Mouse (Mus musculus) regulatory T cell (primary cell): ENCODE data around the gene Gm20458.

Experiments used
- in situ Hi-C: fragments of 300-600 bp; cut with MboI, MseI; formaldehyde crosslinking; loops from one replicate; pipeline ENCODE4 v1.15.1; 2025; ENCODE audit warnings: high pct_unique_total_duplicates

Gm20458 gene

DNA sequence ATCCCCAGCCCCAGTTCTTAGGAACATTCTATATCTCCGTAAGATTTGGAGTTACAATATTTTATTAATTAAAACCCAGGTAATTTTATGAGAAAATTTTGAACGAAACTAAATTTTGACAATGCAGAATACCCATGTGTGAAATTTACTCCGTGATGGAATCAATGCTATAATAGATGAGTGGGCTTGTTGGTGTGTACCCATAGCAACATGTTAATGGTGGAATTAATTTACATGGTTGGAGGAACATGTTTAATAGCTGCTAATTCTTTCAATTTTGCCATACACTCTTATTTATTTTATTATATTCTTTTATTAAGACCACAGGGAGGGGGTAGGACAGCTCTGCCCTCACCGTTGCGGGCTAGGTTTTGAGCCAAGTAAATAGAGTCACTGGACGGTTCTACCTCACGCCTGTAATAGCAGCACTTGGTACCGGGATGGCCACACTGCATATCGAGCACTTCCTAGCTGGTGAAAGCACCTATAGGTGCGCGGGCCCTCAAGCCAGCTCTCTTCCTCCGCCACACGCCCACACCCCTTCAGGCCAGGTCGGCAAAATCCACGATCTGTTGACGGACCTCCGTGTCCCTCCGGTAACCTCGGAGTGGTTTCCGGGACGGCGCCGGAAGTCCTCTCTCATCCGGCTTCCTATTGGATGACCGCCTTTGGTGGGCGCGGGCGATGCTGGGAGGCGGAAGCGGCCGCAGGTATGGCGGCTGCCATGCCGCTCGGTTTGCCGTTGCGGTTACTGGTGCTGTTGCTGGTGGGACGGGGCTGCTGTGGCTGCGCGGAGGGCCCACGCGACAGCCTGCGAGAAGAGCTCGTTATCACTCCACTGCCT, 36.3 kb downstream of the Gm20458 start, which contains the start of gene Pigt:
Gene Pigt, plus strand, starts transcription at position 674 of the 844 bp plus-strand sequence.
- in situ Hi-C loops = no loop called here

DNA sequence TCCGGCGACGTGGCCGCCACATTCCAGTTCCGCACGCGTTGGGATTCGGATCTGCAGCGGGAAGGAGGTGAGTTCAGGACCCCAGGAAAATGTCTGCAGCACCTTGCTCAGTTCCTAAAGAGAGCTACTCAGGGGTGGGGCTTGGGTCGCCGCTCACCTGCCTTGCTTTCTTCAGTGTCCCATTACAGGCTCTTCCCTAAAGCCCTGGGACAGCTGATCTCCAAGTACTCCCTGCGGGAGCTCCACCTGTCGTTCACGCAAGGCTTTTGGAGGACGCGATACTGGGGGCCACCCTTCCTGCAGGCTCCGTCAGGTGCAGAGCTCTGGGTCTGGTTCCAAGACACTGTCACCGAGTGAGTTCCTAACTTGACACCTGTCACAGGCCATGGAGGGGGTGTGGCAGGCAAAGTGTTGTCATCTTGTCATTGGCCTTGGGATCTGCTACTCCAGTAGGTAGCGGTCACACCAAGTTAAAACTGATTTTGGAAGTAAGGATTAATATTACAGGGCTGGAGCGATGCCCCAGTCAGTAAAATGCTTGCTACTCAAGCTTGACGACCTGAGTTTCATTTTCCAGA, 37.0 kb downstream of the Gm20458 start:
- in situ Hi-C loops = no loop called here

DNA sequence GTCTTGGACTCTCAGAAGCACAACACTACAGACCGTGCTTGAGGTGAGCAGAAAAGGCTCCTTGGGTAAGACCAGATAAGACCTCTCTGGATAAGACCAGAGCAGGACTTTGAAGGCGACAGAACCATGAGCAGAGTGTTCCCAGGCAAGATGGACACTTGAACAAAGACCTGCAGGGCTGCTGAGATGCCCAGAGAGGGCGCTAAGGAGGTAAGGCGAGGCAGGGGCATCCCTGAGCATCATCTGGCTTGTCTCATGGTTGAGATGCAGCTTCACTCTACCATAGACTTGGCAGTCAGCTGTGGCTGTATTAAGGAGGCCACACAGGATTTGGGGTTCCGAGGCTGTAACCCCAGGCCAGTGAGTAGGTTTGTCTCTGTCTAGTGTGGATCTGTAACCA, 38.5 kb downstream of the Gm20458 start:
- in situ Hi-C loops = no loop called here

DNA sequence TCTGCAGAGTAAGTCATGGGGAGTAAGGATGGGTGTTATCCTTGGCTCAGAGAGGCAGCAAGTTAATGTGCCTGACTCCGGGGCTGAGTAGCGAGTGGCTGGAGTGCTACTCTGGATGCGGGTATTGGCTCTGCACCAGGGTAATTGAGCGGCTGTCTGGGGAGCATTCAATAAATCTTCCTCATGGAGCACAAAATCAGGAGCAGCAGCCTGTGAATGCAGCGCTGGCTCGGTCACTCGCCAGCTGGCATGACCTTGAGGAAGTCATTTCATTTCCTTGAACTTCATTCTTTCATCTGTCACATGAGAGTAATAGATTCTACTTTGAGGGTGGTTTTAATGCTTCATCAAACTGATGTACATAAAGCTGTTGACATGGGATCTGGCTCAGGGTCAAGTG, 39.7 kb downstream of the Gm20458 start:
- in situ Hi-C loops = no loop called here

DNA sequence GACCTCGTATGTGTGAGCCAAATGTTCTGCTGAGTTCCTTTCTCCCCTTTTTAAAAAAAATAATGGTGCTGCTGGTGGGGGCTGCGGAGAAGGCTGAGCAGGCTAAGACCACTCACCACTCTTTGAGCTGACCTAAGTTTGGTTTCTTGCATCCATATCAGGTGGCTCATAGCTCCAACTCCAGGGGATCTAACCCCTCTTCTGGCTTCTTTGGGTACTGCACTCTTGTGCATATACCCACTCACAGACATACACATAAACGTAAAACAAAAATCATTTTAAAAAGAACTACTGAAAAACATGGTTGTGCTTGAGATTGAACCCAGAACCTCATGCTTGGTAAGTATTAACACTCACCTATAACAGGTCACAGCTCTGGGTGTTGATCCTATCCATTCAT, 44.2 kb downstream of the Gm20458 start:
- in situ Hi-C loops = no loop called here

DNA sequence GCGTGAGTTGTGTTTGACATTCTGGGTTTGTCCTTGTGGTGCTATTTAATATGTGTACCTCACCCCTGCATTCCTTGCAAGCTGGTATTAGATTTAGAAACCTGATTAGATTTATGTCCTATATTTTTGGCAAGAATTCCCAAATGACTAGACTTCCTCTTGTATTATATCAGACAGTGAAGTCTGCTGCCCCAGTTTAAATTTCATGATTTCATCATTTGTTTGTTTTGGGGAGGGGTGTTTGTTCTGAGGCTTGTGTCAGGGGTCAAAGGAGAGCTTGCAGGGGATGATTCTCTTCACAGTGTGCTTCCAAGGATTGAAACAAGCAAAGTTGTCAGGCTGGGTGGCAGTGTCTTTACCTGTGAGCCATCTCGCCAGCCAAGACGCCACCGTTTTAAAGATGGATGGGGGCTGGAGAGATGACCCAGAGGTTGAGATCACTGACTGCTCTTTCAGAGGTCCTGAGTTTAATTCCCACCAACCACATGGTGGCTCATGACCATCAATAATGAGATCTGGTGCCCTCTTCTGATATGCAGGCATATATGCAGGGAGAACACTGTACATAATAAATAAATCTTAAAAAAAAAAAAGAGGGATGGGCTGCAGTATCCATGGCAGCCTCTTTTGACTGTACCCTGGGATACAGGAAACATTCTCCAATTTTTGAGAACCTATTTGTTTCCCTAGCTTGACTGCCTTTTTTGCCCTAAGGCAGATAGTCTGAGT, 45.0 kb downstream of the Gm20458 start:
- in situ Hi-C loops = no loop called here

DNA sequence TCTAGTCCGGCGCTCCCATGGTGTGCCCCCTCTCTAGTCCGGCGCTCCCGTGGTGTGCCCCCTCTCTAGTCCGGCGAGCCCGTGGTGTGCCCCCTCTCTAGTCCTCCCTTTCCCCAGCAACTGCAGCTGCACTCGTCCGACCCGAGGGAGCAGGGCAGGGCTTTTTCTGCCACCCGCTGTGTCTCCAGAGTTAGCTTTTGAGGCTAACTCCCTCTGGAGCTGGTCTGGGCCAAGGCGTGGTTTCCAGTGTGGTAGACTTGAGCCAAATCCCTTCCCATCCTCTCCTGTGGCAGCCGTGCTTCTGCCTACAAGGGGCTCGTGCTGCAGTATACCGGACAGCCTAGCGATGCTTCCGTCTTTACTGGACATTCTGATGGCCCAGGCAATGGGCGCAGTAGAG, 47.0 kb downstream of the Gm20458 start:
- in situ Hi-C loops = no loop called here

DNA sequence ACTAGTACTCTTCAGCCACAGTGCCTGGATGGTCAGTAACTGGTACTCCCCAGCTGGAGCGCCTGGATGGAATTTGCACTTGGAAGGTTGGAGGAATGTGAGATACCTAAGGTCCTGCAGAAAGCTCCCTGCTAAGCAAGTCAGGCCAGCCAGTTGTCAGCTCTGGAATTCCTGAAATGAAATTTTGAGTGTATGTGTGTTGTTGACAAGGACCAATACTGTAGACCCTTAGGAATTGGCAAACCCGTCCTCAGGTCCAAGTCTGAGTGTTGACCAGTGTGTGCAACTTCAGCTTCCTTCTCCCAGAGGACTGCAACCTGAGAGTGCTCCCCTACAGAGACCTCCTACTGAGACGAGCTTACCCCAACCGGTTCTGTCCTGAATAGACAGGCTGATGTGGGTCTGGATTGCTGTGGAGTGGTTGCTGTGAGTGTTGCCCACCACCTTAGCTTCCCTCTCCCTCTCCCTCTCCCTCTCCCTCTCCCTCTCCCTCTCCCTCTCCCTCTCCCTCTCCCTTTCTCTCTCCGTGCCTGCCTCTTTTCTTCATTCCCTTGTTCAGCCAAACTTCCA, 49.9 kb downstream of the Gm20458 start:
- in situ Hi-C loops = no loop called here

DNA sequence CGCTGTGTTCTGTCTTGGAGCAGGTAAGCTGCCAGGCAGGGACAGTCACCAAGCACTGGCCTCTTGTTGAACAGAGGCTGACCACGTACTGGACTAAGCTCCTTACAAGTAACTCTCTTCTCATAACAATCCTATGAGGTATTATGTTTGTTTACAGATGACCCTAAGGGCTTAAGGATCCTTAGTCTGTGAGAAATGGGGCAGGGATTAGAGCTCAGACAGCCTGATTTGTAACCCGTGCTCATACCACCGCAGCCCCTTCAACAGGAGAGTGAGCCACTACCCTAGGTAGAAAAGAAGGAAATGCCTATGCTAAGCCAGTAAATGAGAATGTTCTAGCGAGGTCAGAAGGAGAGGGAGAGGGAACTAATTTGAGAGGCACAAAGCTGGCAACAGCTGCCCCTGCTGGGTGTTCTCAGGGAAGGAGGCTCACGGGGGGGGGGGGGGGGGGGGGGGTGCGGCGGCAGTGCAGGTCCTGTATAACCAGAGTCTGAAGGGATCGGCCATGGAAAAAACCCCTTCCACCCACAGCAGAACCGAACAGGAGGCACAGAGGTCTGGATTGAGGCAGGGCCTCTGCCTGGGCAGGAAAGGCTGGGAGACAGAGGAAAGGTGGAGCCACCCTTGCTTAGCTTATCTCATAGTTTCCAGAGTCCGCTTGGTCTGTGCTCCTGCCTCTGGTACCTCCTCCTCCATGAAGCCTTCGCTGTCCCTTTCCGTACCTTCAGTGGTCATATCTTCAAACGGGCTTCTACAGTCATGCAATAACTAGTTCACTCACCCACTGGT, 51.5 kb downstream of the Gm20458 start:
- in situ Hi-C loops = no loop called here

DNA sequence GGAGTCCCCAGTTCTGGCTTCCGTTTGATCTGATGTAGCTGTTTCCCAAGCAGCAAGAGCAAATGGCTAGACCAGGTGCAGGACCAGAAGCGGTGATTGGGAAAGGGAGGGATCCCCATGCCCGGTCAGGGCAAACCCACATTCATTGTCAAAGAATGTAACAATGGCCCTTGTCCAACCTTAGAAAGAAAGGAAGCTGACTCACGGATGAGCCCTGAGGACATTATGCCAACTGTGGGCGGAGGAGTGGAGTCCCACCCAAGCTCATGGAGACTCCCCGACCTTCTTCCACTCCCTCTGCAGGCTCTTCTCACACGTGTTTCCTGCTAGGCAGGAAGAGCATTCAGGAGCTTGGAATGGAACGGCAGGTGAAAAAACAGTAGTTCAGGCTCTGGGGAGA, 52.6 kb downstream of the Gm20458 start:
- in situ Hi-C loops = no loop called here

DNA sequence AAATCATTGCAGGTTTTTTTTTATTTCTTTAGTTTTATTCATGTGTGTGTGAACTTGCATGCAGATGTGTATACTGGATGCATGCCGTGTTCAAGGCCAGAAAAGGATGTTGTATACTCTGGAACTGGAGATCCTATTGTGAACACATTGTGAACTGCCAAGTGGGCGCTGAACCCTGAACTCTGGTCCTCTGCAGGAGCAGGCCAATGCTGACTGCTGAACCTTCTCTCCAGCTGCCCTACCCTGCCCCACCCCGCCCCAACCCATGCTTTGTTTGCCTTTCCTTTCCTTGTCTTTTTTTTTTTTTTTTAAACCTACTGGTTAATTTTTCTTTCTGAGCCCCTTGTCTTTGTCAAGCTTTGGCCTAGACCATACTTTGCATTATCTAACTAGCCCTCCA, 54.1 kb downstream of the Gm20458 start:
- in situ Hi-C loops = no loop called here

DNA sequence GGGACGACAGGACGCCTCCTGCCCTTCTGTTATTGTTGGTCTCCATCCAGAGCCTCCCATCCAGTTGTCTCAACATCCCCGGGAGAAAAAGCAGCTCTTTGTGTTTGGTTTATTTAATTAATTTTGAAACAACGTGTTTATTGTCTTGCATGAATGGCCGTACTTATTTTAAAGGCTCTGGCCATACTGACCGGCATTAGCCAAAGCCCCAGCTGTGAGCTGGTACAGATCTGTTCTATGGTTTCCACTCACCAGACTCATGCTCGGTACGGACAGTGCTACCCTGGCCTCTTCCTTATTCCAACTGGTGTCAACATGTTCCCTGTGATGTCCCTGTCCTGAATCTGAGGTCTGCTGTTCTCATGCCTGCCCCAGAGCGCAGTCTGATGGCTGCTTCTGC, 55.1 kb downstream of the Gm20458 start:
- in situ Hi-C loops = no loop called here

DNA sequence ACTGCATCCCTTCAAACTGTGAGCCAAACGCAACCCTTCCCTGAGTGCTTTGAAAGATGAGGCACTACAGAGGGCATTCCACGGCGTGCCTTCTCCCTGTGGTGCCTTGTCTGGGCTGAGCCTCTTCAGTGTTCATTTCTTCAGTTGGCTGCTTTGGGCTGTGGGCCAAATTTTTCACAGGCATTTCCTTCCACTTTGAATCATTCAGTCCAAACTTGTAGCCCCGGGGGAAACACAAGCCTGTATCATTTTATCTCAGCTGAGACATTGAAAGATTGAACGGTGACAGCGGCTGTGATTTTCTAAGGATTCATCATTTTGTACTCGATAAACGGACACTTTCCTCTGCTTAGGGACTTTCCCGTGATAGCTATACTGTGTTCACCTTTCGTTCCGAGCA, 55.8 kb downstream of the Gm20458 start:
- in situ Hi-C loops = no loop called here

DNA sequence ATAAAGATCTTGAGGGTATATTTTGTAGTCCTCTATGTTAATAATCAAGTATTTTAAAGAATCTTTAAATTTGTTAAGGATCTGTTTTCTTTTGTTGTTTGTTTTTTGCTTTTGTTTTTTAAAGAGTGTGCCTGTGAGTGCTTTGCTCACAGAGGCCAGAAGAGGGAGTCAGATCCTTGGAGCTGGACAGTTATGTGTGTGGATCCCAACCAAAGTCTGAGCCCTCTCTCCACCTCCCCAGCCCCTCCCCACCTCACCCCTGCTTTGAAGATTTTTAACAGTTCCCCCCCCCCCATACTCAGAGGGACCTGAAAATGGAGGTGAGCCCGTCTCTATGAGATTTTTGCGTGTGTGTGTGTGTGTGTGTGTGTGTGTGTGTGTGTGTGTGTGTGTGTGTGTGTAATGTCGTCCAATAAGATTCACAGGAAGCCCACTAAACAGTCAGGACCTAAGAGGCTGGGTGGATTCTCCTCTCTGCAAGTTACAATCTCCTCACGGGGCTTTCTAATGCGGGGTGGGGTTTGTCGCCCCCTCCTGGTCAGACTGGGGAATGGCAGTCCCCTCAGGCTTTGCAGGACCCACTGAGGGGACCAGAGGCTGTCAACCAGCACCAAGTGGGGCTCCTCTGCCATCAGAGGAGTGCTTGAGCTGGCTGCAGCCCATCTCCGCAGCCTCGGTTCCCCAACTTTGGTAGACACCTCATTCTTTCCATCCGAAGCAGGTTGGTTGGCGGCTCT, 56.9 kb downstream of the Gm20458 start:
- in situ Hi-C loops = no loop called here

DNA sequence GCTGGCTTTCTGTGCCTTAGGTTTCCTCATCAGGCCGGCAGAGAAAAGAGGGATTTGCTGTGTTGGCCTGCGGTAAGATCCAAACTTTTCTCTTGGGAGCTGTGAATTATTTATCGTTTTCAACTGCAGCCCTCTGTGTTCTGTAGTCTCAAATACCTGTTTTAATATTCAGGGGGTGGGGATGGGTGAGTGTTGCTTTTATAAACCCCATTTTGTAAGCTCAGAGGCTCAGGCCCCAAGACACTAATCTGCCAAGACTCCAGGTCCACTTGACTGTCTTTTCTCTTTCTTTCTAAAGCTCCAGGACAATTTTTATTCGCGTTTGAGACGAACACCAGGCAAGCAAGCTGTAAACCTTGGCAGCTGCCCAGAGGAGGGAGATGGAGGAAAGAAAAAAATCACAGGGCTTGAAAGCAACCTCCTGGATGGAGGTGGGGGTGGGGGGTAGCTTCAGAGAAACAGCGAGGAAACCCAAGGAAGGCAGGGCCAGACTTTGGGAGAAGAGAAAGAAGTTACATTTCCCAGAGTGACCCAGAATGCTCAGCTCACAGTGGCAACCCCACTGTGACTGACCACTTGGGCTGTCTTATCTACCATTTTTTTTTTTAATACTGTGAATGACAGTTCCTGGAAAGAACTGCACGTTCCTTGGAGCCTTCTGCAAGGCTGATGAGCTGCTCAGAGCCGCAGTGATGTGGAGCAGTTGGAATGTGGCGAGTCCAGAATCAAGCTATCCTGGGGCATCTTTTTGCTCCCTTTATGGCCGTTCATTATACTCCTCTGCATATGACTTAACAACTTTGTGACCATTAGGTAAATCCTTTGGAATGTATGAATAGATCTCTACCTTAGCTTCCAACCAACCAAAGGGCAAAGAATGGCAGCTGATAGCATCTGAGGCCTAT, 57.8 kb downstream of the Gm20458 start:
- in situ Hi-C loops = no loop called here

DNA sequence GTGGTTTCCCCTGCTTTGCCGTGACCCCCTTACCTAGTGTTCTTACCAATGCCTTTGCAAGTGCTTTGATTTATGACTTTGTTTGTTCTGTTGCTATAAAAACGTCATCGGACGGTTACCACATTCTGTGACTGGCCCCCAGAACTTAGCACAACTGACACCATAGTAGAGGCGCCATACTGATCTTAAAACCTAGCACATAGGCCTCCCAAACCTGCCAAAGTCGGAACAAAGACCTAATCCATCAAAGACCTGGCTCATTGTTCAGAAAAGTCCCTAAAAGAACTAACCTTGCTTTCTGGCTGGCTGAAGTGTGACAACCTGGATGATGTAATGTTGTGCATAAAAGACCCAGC, 58.4 kb downstream of the Gm20458 start:
- in situ Hi-C loops = no loop called here

DNA sequence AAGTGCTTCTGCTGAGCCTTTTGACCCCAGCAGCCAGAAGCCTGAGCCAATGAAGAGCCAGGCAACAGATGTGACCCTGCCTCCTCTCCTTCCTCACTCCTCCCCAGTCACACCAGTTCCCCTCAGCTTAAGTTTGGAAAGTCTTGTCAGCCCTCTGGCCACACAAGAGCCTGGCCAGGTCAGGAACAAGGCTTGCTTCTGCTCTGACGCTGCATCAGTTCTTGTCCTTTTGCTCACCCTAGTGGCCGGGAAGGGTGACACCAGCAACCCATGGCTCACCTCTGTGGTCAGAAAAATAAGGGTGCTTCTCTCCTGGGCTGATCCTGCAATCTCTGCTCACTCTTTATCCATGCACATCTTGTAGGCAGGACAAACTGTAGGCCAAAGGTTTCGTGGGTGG, 60.0 kb downstream of the Gm20458 start:
- in situ Hi-C loops = no loop called here

DNA sequence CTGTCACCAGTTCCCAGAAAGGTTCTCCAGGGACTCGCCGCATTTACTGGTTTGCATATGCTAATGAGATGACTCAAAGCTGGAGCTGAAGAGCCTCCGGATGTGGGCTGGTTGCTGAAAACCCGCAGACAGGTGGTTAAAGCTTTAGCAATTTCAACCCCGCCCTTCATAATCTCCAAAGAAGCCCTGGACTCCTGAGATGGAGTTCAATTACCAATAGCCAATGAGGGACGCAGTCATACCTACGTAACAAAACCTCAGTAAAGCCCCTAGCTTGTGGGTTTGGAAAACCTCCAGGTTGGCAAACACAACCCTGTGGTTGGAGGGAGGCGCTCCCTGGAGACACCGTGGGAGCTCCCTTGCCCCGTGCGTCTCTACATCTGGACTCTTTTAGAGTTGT, 61.1 kb downstream of the Gm20458 start:
- in situ Hi-C loops = no loop called here

DNA sequence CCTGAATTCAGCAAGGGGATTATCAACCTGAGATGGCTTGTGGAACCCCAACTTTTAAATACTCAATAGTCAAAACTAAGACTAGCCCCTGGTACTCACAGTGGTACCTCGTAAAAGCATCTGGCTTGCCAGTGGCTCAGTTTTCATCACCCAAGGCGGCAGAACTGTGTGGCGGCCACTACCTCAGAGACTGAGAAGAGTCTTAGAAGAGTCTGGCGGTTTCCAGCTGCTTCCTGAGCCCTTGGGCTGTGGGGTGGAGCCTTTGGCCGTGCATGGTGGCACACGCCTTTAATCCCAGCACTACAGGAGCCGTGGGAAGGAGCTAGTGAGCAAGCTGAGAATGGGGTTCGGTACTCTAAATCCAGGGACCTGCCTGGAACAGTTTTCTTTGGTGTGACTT, 61.5 kb downstream of the Gm20458 start:
- in situ Hi-C loops = no loop called here

DNA sequence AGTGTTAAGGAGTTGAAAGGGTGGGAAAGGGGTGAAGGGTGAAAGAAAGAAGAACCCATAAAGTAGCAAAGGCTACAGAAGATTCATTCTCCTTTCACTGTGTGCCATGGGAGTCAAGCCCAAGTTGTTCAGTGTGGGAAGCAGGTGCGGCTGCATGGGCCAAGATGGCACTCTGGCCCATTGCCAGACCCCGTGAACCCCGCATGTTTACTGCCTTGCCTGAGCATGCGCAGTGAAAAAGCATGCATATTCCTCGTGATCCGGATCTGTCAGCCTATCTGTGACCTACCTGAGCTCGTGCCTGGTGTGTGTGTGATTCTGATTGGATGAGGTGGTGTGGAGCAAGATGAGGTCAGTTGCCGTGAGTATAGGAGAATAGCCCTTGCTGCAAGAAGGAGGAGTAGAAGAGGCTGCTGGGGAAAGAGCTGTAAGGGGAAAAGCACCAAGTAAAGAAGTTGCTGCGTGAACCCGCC, 62.6 kb downstream of the Gm20458 start:
- in situ Hi-C loops = no loop called here
